Mouse (Mus musculus) midbrain, embryonic 14.5 days (tissue): ENCODE measurements at regions not wholly inside any gene's neighbourhood (a gene's known extent, or its start where the extent isn't known, plus 50 kb on each side); places are given as distances from the start of the nearest gene placed in this dataset.
"Not testable (repeated sequence)": the region's sequence is repeated elsewhere in the genome, so short reads cannot be mapped to it uniquely, and the experiment has no call there.

Experiments
- ATAC-seq: fragments of 200-750 bp; cut with Nextera tagmentation; 2 replicates; pipeline ENCODE4 v1.8.0; 2017; ENCODE audit warnings: moderate number of reproducible peaks, moderate library complexity; ENCODE audit not compliant: low FRiP score, low TSS enrichment
- DNase-seq: peaks from one replicate; pipeline ENCODE4 v3.0.0-alpha.2; 2015
- H3K27ac ChIP-seq: fragments of 300-500 bp; sonication (generic); replicated peaks from 2 replicates; pipeline ENCODE4 v1.5.1; 2014; ENCODE audit warnings: mild to moderate bottlenecking, low read depth, low read length, moderate library complexity
- H3K27me3 ChIP-seq: fragments of 300-500 bp; sonication (generic); 2 replicates; pipeline ENCODE4 v1.6.1; 2014; ENCODE audit warnings: low read length, control low read depth, mixed read lengths; ENCODE audit not compliant: control insufficient read depth, insufficient read depth
- H3K36me3 ChIP-seq: fragments of 300-500 bp; sonication (generic); 2 replicates; pipeline ENCODE4 v1.6.1; 2014; ENCODE audit warnings: low read length, control low read depth; ENCODE audit not compliant: control insufficient read depth, insufficient read depth
- H3K4me1 ChIP-seq: fragments of 300-500 bp; sonication (generic); 2 replicates; pipeline ENCODE4 v1.6.1; 2014; ENCODE audit warnings: mild to moderate bottlenecking, antibody characterized with exemption, low read length, control low read depth; ENCODE audit not compliant: control insufficient read depth, insufficient read depth
- H3K4me2 ChIP-seq: fragments of 300-500 bp; sonication (generic); 2 replicates; pipeline ENCODE4 v1.6.1; 2014; ENCODE audit warnings: mild to moderate bottlenecking, low read length, moderate library complexity
- H3K4me3 ChIP-seq: fragments of 300-500 bp; sonication (generic); replicated peaks from 2 replicates; pipeline ENCODE4 v1.5.1; 2014; ENCODE audit warnings: low read depth, low read length
- H3K9ac ChIP-seq: fragments of 300-500 bp; sonication (generic); replicated peaks from 2 replicates; pipeline ENCODE4 v1.6.1; 2014; ENCODE audit warnings: mild to moderate bottlenecking, low read length, moderate library complexity
- H3K9me3 ChIP-seq: fragments of 300-500 bp; sonication (generic); 2 replicates; pipeline ENCODE4 v1.6.1; 2016; ENCODE audit warnings: low read length, control low read depth, mixed read lengths; ENCODE audit not compliant: control insufficient read depth
- WGBS: fragments of 180-500 bp; shearing (Covaris S2); extraction: QIAGEN DNeasy Blood & Tissue Kit; methylation state at CpG from one replicate; pipeline ENCODE4 v1.1.7; 2014; 5-methylcytosine and 5-hydroxymethylcytosine counted together

- no peak overlapping the region for H3K4me3 ChIP-seq
- H3K27ac ChIP-seq = no peak overlapping the region
- DNase-seq = no peak
- no peak for ATAC-seq
- H3K27me3 ChIP-seq = no peaks in the 10 kb centered on the region
- no peaks in the 10 kb centered on the region for H3K9me3 ChIP-seq
- no peaks in the 10 kb centered on the region for H3K4me1 ChIP-seq
- 94% methylated on average over 7 of the region's 7 CpGs for WGBS
- H3K9ac ChIP-seq = no peak overlapping the region
- no peaks in the 10 kb centered on the region for H3K36me3 ChIP-seq
- no peak overlapping the region for H3K4me2 ChIP-seq
Measured at GRCm38 (mm10) chr6:22459440-22460016, 103.5 kb upstream of the Fam3c start.

- DNase-seq (no peak), ATAC-seq (no peak)
- no peaks in the 10 kb centered on the region for H3K4me1 ChIP-seq
- H3K9me3 ChIP-seq = no peaks in the 10 kb centered on the region
- no peak overlapping the region for H3K4me3 ChIP-seq
- 68% methylated on average over 2 of the region's 2 CpGs for WGBS
- H3K4me2 ChIP-seq = no peak overlapping the region
- no peak overlapping the region for H3K9ac ChIP-seq
- no peaks in the 10 kb centered on the region for H3K27me3 ChIP-seq
- H3K27ac ChIP-seq = no peak overlapping the region
- H3K36me3 ChIP-seq = no peaks in the 10 kb centered on the region
Measured at GRCm38 (mm10) chr6:22452203-22452602, 96.2 kb upstream of the Fam3c start.

- no peaks in the 10 kb centered on the region for H3K36me3 ChIP-seq
- H3K4me2 ChIP-seq = no peak overlapping the region
- no peak overlapping the region for H3K4me3 ChIP-seq
- DNase-seq (no peak), ATAC-seq (no peak)
- no peaks in the 10 kb centered on the region for H3K9me3 ChIP-seq
- H3K27ac ChIP-seq = no peak overlapping the region
- no peaks in the 10 kb centered on the region for H3K27me3 ChIP-seq
- H3K9ac ChIP-seq = no peak overlapping the region
- H3K4me1 ChIP-seq = no peaks in the 10 kb centered on the region
Measured at GRCm38 (mm10) chr6:22450501-22450900, 94.5 kb upstream of the Fam3c start.

- Histone ChIP-seq H3K27ac (no peak overlapping the region), H3K9me3 (no peaks in the 10 kb centered on the region), H3K4me1 (no peaks in the 10 kb centered on the region), H3K4me3 (no peak overlapping the region), H3K27me3 (no peaks in the 10 kb centered on the region), H3K36me3 (no peaks in the 10 kb centered on the region), H3K4me2 (no peak overlapping the region), H3K9ac (no peak overlapping the region)
- no peak for DNase-seq
- 95% methylated on average over 9 of the region's 9 CpGs for WGBS
- ATAC-seq = no peak
Measured at GRCm38 (mm10) chr6:22448906-22449305, 92.9 kb upstream of the Fam3c start.

- Histone ChIP-seq H3K4me2 (no peak overlapping the region), H3K36me3 (no peaks in the 10 kb centered on the region), H3K9me3 (no peaks in the 10 kb centered on the region), H3K27ac (no peak overlapping the region), H3K4me3 (no peak overlapping the region), H3K4me1 (no peaks in the 10 kb centered on the region), H3K9ac (no peak overlapping the region), H3K27me3 (no peaks in the 10 kb centered on the region)
- no peak for DNase-seq
- no peak for ATAC-seq
- WGBS = 83% methylated on average over 2 of the region's 2 CpGs
Measured at GRCm38 (mm10) chr6:22447636-22448035, 91.6 kb upstream of the Fam3c start.

GRCm38 (mm10) chr6:22446621-22447310, 90.7 kb upstream of the Fam3c start:
- Histone ChIP-seq H3K9me3 (no peaks in the 10 kb centered on the region), H3K27ac (no peak overlapping the region), H3K4me2 (no peak overlapping the region), H3K4me1 (no peaks in the 10 kb centered on the region), H3K9ac (no peak overlapping the region), H3K36me3 (no peaks in the 10 kb centered on the region), H3K4me3 (no peak overlapping the region), H3K27me3 (no peaks in the 10 kb centered on the region)
- ATAC-seq = no peak
- no peak for DNase-seq
- 85% methylated on average over 15 of the region's 15 CpGs for WGBS

- H3K36me3 ChIP-seq, ATAC-seq, H3K4me2 ChIP-seq, H3K4me1 ChIP-seq, DNase-seq, H3K27ac ChIP-seq, H3K27me3 ChIP-seq, H3K9ac ChIP-seq, H3K4me3 ChIP-seq, H3K9me3 ChIP-seq: not testable (repeated sequence)
- WGBS = 83% methylated on average over 6 of the region's 6 CpGs
Measured at GRCm38 (mm10) chr6:22444856-22445255, 88.8 kb upstream of the Fam3c start.

GRCm38 (mm10) chr6:22444220-22444619, 88.2 kb upstream of the Fam3c start:
- WGBS = 93% methylated on average over 12 of the region's 12 CpGs
- H3K36me3 ChIP-seq = no peaks in the 10 kb centered on the region
- no peak overlapping the region for H3K9ac ChIP-seq
- H3K4me1 ChIP-seq = no peaks in the 10 kb centered on the region
- H3K4me3 ChIP-seq = no peak overlapping the region
- no peak for ATAC-seq
- no peak overlapping the region for H3K27ac ChIP-seq
- no peak overlapping the region for H3K4me2 ChIP-seq
- H3K9me3 ChIP-seq = no peaks in the 10 kb centered on the region
- no peaks in the 10 kb centered on the region for H3K27me3 ChIP-seq
- DNase-seq = no peak

GRCm38 (mm10) chr6:22443573-22443972, 87.5 kb upstream of the Fam3c start:
- DNase-seq = no peak
- Histone ChIP-seq H3K9ac (no peak overlapping the region), H3K36me3 (no peaks in the 10 kb centered on the region), H3K4me1 (no peaks in the 10 kb centered on the region), H3K4me2 (no peak overlapping the region), H3K9me3 (no peaks in the 10 kb centered on the region), H3K27me3 (no peaks in the 10 kb centered on the region), H3K27ac (no peak overlapping the region), H3K4me3 (no peak overlapping the region)
- WGBS = 51% methylated on average over 8 of the region's 8 CpGs
- peak; percentile 53 for ATAC-seq
